Mouse (Mus musculus) frontal cortex, postnatal 25 days (tissue): Measurements from ENCODE around the gene Spats1.
A peak's percentile ranks its signal among the peaks of the same experiment; 100 is the strongest.
"Not testable (repeated sequence)": the region's sequence is repeated elsewhere in the genome, so short reads cannot be mapped to it uniquely, and the experiment has no call there.

Source experiments
- DNase-seq, 2 experiments: peaks; one replicate each; pipeline ENCODE4 v3.0.0; 2022; ENCODE audit warnings: low spot score in 2 of 2

Spats1 gene

GRCm38 (mm10) chr17:45445923-45446322, 29.3 kb downstream of the Spats1 start:
- no peak for DNase-seq

GRCm38 (mm10) chr17:45434262-45434590, 41.0 kb downstream of the Spats1 start:
- DNase-seq, result no peak

- peak; percentile 91 to 96 for DNase-seq
Observed at GRCm38 (mm10) chr17:45433419-45434261, 41.6 kb downstream of the Spats1 start, which contains the start of gene Cdc5l. Gene Cdc5l, minus strand, starts transcription at chr17:45433737.

GRCm38 (mm10) chr17:45432706-45433398, 42.4 kb downstream of the Spats1 start:
- DNase-seq, result no peak

GRCm38 (mm10) chr17:45432007-45432406, 43.2 kb downstream of the Spats1 start:
- DNase-seq, result no peak

GRCm38 (mm10) chr17:45417387-45417786, 57.8 kb downstream of the Spats1 start:
- no peak for DNase-seq

- not testable (repeated sequence) for DNase-seq
Observed at GRCm38 (mm10) chr17:45411617-45412016, 63.6 kb downstream of the Spats1 start.

GRCm38 (mm10) chr17:45408719-45409118, 66.5 kb downstream of the Spats1 start:
- DNase-seq, result no peak

GRCm38 (mm10) chr17:45406281-45406680, 68.9 kb downstream of the Spats1 start:
- no peak for DNase-seq

GRCm38 (mm10) chr17:45403207-45403606, 72.0 kb downstream of the Spats1 start:
- DNase-seq, result peak in 1 of 2 experiments; percentile 50

GRCm38 (mm10) chr17:45402601-45403000, 72.6 kb downstream of the Spats1 start:
- no peak for DNase-seq

GRCm38 (mm10) chr17:45402126-45402525, 73.1 kb downstream of the Spats1 start:
- no peak for DNase-seq

GRCm38 (mm10) chr17:45401126-45401905, 73.9 kb downstream of the Spats1 start:
- no peak for DNase-seq

GRCm38 (mm10) chr17:45398021-45398420, 77.2 kb downstream of the Spats1 start:
- DNase-seq, result no peak

- no peak for DNase-seq
Observed at GRCm38 (mm10) chr17:45397541-45397940, 77.7 kb downstream of the Spats1 start.

- no peak for DNase-seq
Observed at GRCm38 (mm10) chr17:45394612-45395011, 80.6 kb downstream of the Spats1 start.

- no peak for DNase-seq
Observed at GRCm38 (mm10) chr17:45393765-45394164, 81.5 kb downstream of the Spats1 start.
